Mouse (Mus musculus) heart, embryonic 14.5 days (tissue): ENCODE results near the gene Gm4869. TPM values are rescaled to one million over a fixed set of nuclear protein-coding genes. Genes with fewer than 3 reads are reported as not detected.

Experiments used
- ATAC-seq: fragments of 200-750 bp; cut with Nextera tagmentation; 2 replicates; pipeline ENCODE4 v1.8.0; 2017; ENCODE audit warnings: low read depth, moderate TSS enrichment; ENCODE audit not compliant: insufficient number of reproducible peaks, insufficient read depth, low FRiP score
- H3K27ac ChIP-seq, 2 experiments: fragments of 200-500 bp in 1 of 2; fragments of 300-500 bp in 1 of 2; sonication (generic) in 1 of 2; replicated peaks in 1 of 2; 2 replicates each; pipeline ENCODE4 v1.5.1; 2012 to 2014; ENCODE audit warnings: low read depth in 2 of 2, low read length in 2 of 2, control low read depth in 1 of 2, mild to moderate bottlenecking in 1 of 2, mixed read lengths in 1 of 2; ENCODE audit not compliant: control insufficient read depth in 1 of 2, insufficient read depth in 1 of 2
- H3K27me3 ChIP-seq: fragments of 300-500 bp; sonication (generic); 2 replicates; pipeline ENCODE4 v1.6.1; 2014; ENCODE audit warnings: mild to moderate bottlenecking, low read length, control low read depth; ENCODE audit not compliant: control insufficient read depth, insufficient read depth
- H3K36me3 ChIP-seq: fragments of 300-500 bp; sonication (generic); 2 replicates; pipeline ENCODE4 v1.6.1; 2014; ENCODE audit warnings: mild to moderate bottlenecking, control low read depth, low read length, mixed read lengths; ENCODE audit not compliant: control insufficient read depth, insufficient read depth
- H3K4me1 ChIP-seq, 2 experiments: fragments of 200-500 bp in 1 of 2; fragments of 300-500 bp in 1 of 2; sonication (generic) in 1 of 2; 2 replicates each; pipeline ENCODE4 v1.6.1; 2012 to 2014; ENCODE audit warnings: low read length in 2 of 2, control low read depth in 1 of 2, mixed read lengths in 1 of 2; ENCODE audit not compliant: control insufficient read depth in 2 of 2, insufficient read depth in 2 of 2
- H3K4me2 ChIP-seq: fragments of 300-500 bp; sonication (generic); 2 replicates; pipeline ENCODE4 v1.6.1; 2014; ENCODE audit warnings: mild to moderate bottlenecking, low read length
- H3K4me3 ChIP-seq, 2 experiments: fragments of 200-500 bp in 1 of 2; fragments of 300-500 bp in 1 of 2; sonication (generic) in 1 of 2; 2 replicates each; pipeline ENCODE4 v1.5.1; 2012 to 2014; ENCODE audit warnings: low read length in 2 of 2, mild to moderate bottlenecking in 2 of 2, control low read depth in 1 of 2, low read depth in 1 of 2, moderate library complexity in 1 of 2; ENCODE audit not compliant: control insufficient read depth in 1 of 2, insufficient read depth in 1 of 2
- H3K9ac ChIP-seq: fragments of 300-500 bp; sonication (generic); 2 replicates; pipeline ENCODE4 v1.6.1; 2014; ENCODE audit warnings: mild to moderate bottlenecking, low read length
- H3K9me3 ChIP-seq: fragments of 300-500 bp; sonication (generic); 2 replicates; pipeline ENCODE4 v1.6.1; 2016; ENCODE audit warnings: low read length, control low read depth; ENCODE audit not compliant: control insufficient read depth
- WGBS: fragments of 180-500 bp; shearing (Covaris S2); extraction: QIAGEN DNeasy Blood & Tissue Kit; methylation state at CpG from one replicate; pipeline ENCODE4 v1.1.7; 2014; 5-methylcytosine and 5-hydroxymethylcytosine counted together
- polyA plus RNA-seq: library from polyadenylated mRNA; unstranded; fragments of >200 nt; fragmentation: Nextera tagmentation; extraction: Ambion mirVana; gene quantifications from 2 replicates; pipeline ENCODE4 v1.2.1, GENCODE M21; 2014

Gm4869 gene
- polyA plus RNA-seq, 1 experiment from 2014 or later, result not detected

- Histone ChIP-seq H3K4me2 (no peak overlapping the region), H3K9ac (no peak overlapping the region), H3K27me3 (no peaks in the 10 kb centered on the region), H3K9me3 (0 out of 2 replicates have a peak, but pooled peaks cover 4% of the 10 kb centered on the region), H3K4me1 (no peaks in the 10 kb centered on the region), H3K4me3 (no peak overlapping the region), H3K27ac (no peak overlapping the region), H3K36me3 (no peaks in the 10 kb centered on the region)
- WGBS, result 81% methylated on average over 3 of the region's 3 CpGs
- ATAC-seq, result no peak
Observed at GRCm38 (mm10) chr5:140472336-140472735, 26.9 kb downstream of the Gm4869 start.

- Histone ChIP-seq H3K4me2 (no peak overlapping the region), H3K9me3 (no peaks in the 10 kb centered on the region), H3K9ac (no peak overlapping the region), H3K4me1 (no peaks in the 10 kb centered on the region), H3K27ac (no peak overlapping the region), H3K36me3 (no peaks in the 10 kb centered on the region), H3K4me3 (no peak overlapping the region), H3K27me3 (peaks cover 2% of the 10 kb centered on the region; the same call in 1 of the 2 replicates)
- no peak for ATAC-seq
- WGBS, result 73% methylated on average over 4 of the region's 4 CpGs
Observed at GRCm38 (mm10) chr5:140481458-140481857, 36.0 kb downstream of the Gm4869 start.

DNA sequence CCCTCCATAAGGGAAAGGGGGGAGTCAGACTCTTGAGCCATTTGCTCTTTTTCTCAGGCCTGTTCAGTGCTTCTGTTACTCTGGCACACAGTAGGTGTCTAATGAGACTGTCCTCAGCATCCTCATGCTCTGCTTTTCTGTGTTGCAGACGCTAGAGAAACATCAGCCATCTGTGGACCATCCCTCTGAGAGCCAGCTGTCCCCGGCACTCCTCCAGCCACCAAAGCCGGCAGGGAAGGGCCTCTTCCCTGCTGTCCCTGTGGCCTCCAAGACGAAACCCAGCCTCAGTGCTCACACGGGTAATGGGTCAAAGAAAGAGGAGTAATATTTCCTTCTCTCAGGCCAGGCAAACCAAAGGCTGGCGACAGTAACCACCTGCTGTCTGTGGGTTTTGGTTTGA lies 45.7 kb downstream of the Gm4869 start:
- Histone ChIP-seq H3K27me3 (peaks cover 8% of the 10 kb centered on the region; the same call in 1 of the 2 replicates), H3K4me2 (no peak overlapping the region), H3K9me3 (no peaks in the 10 kb centered on the region), H3K4me1 (no peaks in the 10 kb centered on the region), H3K36me3 (no peaks in the 10 kb centered on the region), H3K4me3 (no peak overlapping the region), H3K9ac (no peak overlapping the region), H3K27ac (no peak overlapping the region)
- 57% methylated on average over 6 of the region's 6 CpGs for WGBS
- ATAC-seq, result no peak

DNA sequence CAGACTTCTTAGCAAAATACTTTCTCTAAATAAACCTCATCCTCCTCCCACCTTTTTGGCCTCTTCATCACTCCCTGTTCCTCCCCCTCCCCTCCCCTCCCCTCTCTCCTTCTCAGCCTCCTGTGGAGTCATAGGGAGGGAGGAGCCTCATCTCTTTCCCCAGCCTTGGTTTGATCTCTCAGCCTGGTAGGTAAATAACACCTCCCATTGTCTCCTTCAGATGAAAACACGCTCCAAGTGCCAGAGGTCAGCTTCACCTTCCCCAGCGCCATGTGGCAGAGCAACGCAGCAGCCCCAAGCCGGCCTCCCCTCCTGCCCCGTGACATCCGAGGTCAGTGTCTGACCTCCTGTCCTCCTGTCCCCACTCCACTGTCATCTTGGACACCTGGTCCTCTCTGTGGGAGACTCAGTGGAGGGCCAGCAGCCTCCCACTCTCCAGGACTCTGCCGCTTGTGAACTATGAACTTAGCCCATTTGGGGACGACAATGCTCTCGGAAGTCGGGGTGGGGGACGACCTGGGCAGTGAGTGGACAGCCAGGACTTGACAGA lies 47.3 kb downstream of the Gm4869 start:
- 20% methylated on average over 11 of the region's 11 CpGs for WGBS

DNA sequence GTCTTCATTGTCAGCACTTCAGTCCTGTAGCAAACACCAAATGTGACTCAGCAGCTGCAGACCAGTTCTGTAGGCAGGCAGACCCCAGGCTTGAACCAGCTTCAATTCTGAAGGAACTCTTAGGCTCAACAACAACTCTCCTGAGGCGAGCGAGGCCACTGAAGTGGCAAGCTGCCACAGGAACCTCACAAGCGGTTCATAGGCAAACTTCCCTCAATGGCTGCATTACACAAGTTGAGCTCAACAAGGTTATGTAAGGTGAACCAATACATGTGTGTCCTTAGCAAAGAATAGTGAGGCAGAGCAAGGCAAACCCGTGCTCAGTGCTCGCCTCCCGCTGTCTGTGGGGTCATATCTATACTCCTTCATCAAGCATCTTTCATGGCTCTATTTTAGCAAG lies 52.7 kb downstream of the Gm4869 start:
- Histone ChIP-seq H3K9ac (no peak overlapping the region), H3K4me3 (no peak overlapping the region), H3K4me2 (no peak overlapping the region), H3K4me1 (peaks cover 6 to 8% of the 10 kb centered on the region in 2 experiments; a peak in 3 of 4 replicates), H3K9me3 (no peaks in the 10 kb centered on the region), H3K27ac (no peak overlapping the region), H3K27me3 (no peaks in the 10 kb centered on the region), H3K36me3 (no peaks in the 10 kb centered on the region)
- ATAC-seq, result no peak
- 68% methylated on average over 6 of the region's 6 CpGs for WGBS

More for the DNA sequence above, 47.3 kb downstream of the Gm4869 start:
- no peak overlapping the region for H3K9ac ChIP-seq
- no peak overlapping the region for H3K4me2 ChIP-seq
- no peak overlapping the region for H3K27ac ChIP-seq
- H3K4me3 ChIP-seq, result no peak overlapping the region
- no peaks in the 10 kb centered on the region for H3K36me3 ChIP-seq
- ATAC-seq, result no peak
- no peaks in the 10 kb centered on the region for H3K4me1 ChIP-seq
- no peaks in the 10 kb centered on the region for H3K9me3 ChIP-seq
- no peaks in the 10 kb centered on the region for H3K27me3 ChIP-seq

DNA sequence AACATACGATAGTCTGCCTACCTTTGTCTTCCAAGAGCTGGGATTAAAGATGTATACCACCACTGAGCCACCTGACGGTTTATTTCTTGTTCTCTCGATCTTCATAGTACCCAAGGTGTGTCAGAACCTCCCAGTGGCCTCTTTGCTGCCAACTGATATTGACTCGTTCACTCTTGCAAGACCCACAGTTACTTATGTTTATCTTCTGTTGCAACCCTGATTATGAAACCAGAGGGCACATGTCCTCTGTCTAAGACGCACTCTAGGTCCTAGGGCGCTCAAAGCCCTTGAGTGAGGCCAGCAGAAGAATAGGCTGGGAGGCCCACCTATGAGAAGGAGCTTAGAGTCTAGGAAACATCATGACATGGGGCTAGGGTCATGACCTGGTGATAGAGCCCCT lies 55.3 kb downstream of the Gm4869 start:
- Histone ChIP-seq H3K27me3 (no peaks in the 10 kb centered on the region), H3K9me3 (no peaks in the 10 kb centered on the region), H3K4me3 (no peak overlapping the region), H3K27ac (no peak overlapping the region), H3K9ac (no peak overlapping the region), H3K36me3 (no peaks in the 10 kb centered on the region), H3K4me1 (peaks cover 15 to 16% of the 10 kb centered on the region in 2 experiments; a peak in 3 of 4 replicates), H3K4me2 (no peak overlapping the region)
- WGBS, result 75% methylated on average over 6 of the region's 6 CpGs
- no peak for ATAC-seq

- no peaks in the 10 kb centered on the region for H3K9me3 ChIP-seq
- H3K4me3 ChIP-seq, result peak overlapping the region; percentile 4 to 16; a peak in 3 of 4 replicates
- peak overlapping the region; percentile 65 for H3K9ac ChIP-seq
- H3K27me3 ChIP-seq, result no peaks in the 10 kb centered on the region
- peaks cover 18 to 24% of the 10 kb centered on the region in 2 experiments; a peak in 3 of 4 replicates for H3K4me1 ChIP-seq
- peak overlapping the region; percentile 61 for H3K4me2 ChIP-seq
- WGBS, result 22% methylated on average over 14 of the region's 14 CpGs
- no peaks in the 10 kb centered on the region for H3K36me3 ChIP-seq
- H3K27ac ChIP-seq, result peak overlapping the region in 1 of 2 experiments; percentile 28; a peak in 1 of 4 replicates
- ATAC-seq, result no peak
Observed at GRCm38 (mm10) chr5:140501982-140502836, 56.8 kb downstream of the Gm4869 start.
